Mouse (Mus musculus): ENCODE data around the gene Tenm4. TPM values are rescaled to one million over a fixed set of nuclear protein-coding genes. Genes with fewer than 3 reads are reported as not detected.

Gene Tenm4
- total and polyA plus RNA-seq, 2 experiments = 0.09 to 0.11 TPM

- 75% methylated on average over 6 of the region's 6 CpGs for WGBS
- Histone ChIP-seq H3K9ac (ENCODE audit: low read depth, low read length) (no peak overlapping the region), H3K27ac (replicated peaks; ENCODE audit: insufficient read depth, low read depth, low read length) (no peak overlapping the region), H3K27me3 (ENCODE audit: control insufficient read depth, insufficient read depth, low read length) (no peaks in the 10 kb centered on the region), H3K4me3 (ENCODE audit: insufficient read depth, low read depth, low read length) (no peak overlapping the region), H3K79me2 (ENCODE audit: control insufficient read depth, insufficient read depth, low read length) (no peaks in the 10 kb centered on the region), H3K4me1 (ENCODE audit: control insufficient read depth, insufficient read depth, low read length) (no peaks in the 10 kb centered on the region), H3K36me3 (ENCODE audit: control insufficient read depth, insufficient read depth, low read length) (no peaks in the 10 kb centered on the region)
- no peak for DNase-seq (ENCODE audit: extremely low read depth, low read depth, low spot score)
- no peak for TF ChIP-seq CTCF (IDR thresholded peaks at IDR 0.05; ENCODE audit: low read depth, low read length)
- no peak for TF ChIP-seq POLR2A (IDR thresholded peaks at IDR 0.05; ENCODE audit: extremely low read depth, insufficient read depth, low read length)
These were observed 96.2 kb downstream of the Tenm4 start for GRCm38 (mm10) chr7:96267266-96267665.

- 78% methylated on average over 4 of the region's 4 CpGs for WGBS
- no peak for DNase-seq (ENCODE audit: extremely low read depth, low read depth, low spot score)
- Histone ChIP-seq H3K4me3 (ENCODE audit: insufficient read depth, low read depth, low read length) (no peak overlapping the region), H3K36me3 (ENCODE audit: control insufficient read depth, insufficient read depth, low read length) (no peaks in the 10 kb centered on the region), H3K4me1 (ENCODE audit: control insufficient read depth, insufficient read depth, low read length) (no peaks in the 10 kb centered on the region), H3K27me3 (ENCODE audit: control insufficient read depth, insufficient read depth, low read length) (no peaks in the 10 kb centered on the region), H3K27ac (replicated peaks; ENCODE audit: insufficient read depth, low read depth, low read length) (no peak overlapping the region), H3K79me2 (ENCODE audit: control insufficient read depth, insufficient read depth, low read length) (no peaks in the 10 kb centered on the region), H3K9ac (ENCODE audit: low read depth, low read length) (no peak overlapping the region)
- TF ChIP-seq CTCF (IDR thresholded peaks at IDR 0.05; ENCODE audit: low read depth, low read length) (no peak), POLR2A (IDR thresholded peaks at IDR 0.05; ENCODE audit: extremely low read depth, insufficient read depth, low read length) (no peak)
These were observed 99.6 kb downstream of the Tenm4 start for GRCm38 (mm10) chr7:96270684-96271083.

GRCm38 (mm10) chr7:96272068-96272467 lies 101.0 kb downstream of the Tenm4 start:
- Histone ChIP-seq H3K9ac (ENCODE audit: low read depth, low read length) (no peak overlapping the region), H3K79me2 (ENCODE audit: control insufficient read depth, insufficient read depth, low read length) (no peaks in the 10 kb centered on the region), H3K27me3 (ENCODE audit: control insufficient read depth, insufficient read depth, low read length) (no peaks in the 10 kb centered on the region), H3K4me1 (ENCODE audit: control insufficient read depth, insufficient read depth, low read length) (no peaks in the 10 kb centered on the region), H3K36me3 (ENCODE audit: control insufficient read depth, insufficient read depth, low read length) (no peaks in the 10 kb centered on the region), H3K27ac (replicated peaks; ENCODE audit: insufficient read depth, low read depth, low read length) (no peak overlapping the region), H3K4me3 (ENCODE audit: insufficient read depth, low read depth, low read length) (no peak overlapping the region)
- TF ChIP-seq CTCF (IDR thresholded peaks at IDR 0.05; ENCODE audit: low read depth, low read length) (no peak), POLR2A (IDR thresholded peaks at IDR 0.05; ENCODE audit: extremely low read depth, insufficient read depth, low read length) (no peak)
- WGBS = 72% methylated on average over 3 of the region's 3 CpGs
- no peak for DNase-seq (ENCODE audit: extremely low read depth, low read depth, low spot score)

- Histone ChIP-seq H3K36me3 (ENCODE audit: control insufficient read depth, insufficient read depth, low read length) (no peaks in the 10 kb centered on the region), H3K27me3 (ENCODE audit: control insufficient read depth, insufficient read depth, low read length) (no peaks in the 10 kb centered on the region), H3K79me2 (ENCODE audit: control insufficient read depth, insufficient read depth, low read length) (no peaks in the 10 kb centered on the region), H3K4me3 (ENCODE audit: insufficient read depth, low read depth, low read length) (no peak overlapping the region), H3K4me1 (ENCODE audit: control insufficient read depth, insufficient read depth, low read length) (no peaks in the 10 kb centered on the region), H3K27ac (replicated peaks; ENCODE audit: insufficient read depth, low read depth, low read length) (no peak overlapping the region), H3K9ac (ENCODE audit: low read depth, low read length) (no peak overlapping the region)
- TF ChIP-seq POLR2A (IDR thresholded peaks at IDR 0.05; ENCODE audit: extremely low read depth, insufficient read depth, low read length) = no peak
- no peak for TF ChIP-seq CTCF (IDR thresholded peaks at IDR 0.05; ENCODE audit: low read depth, low read length)
- WGBS = 89% methylated on average over 2 of the region's 2 CpGs
- no peak for DNase-seq (ENCODE audit: extremely low read depth, low read depth, low spot score)
These were observed 103.4 kb downstream of the Tenm4 start for GRCm38 (mm10) chr7:96274486-96274885.

DNA sequence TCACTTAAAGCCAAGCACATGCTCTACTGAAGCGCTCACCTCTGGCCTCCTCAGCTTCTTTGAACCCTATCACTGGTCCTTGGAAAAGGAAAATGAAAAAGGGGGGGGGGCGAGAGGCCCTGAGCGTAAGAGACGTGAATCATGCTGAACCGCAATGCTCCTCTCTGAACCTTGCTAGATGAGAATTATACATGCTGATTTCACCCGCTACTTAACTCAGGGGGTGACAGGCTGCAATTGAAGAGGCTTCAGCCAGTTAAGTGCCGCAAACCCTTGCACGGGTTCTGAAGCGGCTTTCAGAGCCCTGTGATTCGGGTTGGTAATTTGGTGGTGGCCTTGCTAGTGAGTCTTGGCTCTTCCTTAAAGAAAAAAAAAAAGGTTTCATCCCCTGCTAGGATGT lies 106.5 kb downstream of the Tenm4 start:
- Histone ChIP-seq H3K79me2 (ENCODE audit: control insufficient read depth, insufficient read depth, low read length) (no peaks in the 10 kb centered on the region), H3K9ac (ENCODE audit: low read depth, low read length) (no peak overlapping the region), H3K27me3 (ENCODE audit: control insufficient read depth, insufficient read depth, low read length) (no peaks in the 10 kb centered on the region), H3K36me3 (ENCODE audit: control insufficient read depth, insufficient read depth, low read length) (no peaks in the 10 kb centered on the region), H3K27ac (replicated peaks; ENCODE audit: insufficient read depth, low read depth, low read length) (no peak overlapping the region), H3K4me1 (ENCODE audit: control insufficient read depth, insufficient read depth, low read length) (no peaks in the 10 kb centered on the region), H3K4me3 (ENCODE audit: insufficient read depth, low read depth, low read length) (no peak overlapping the region)
- DNase-seq (ENCODE audit: extremely low read depth, low read depth, low spot score) = no peak
- 89% methylated on average over 10 of the region's 10 CpGs for WGBS
- TF ChIP-seq POLR2A (IDR thresholded peaks at IDR 0.05; ENCODE audit: extremely low read depth, insufficient read depth, low read length) = no peak
- TF ChIP-seq CTCF (IDR thresholded peaks at IDR 0.05; ENCODE audit: low read depth, low read length) = no peak

GRCm38 (mm10) chr7:96278378-96278777 lies 107.3 kb downstream of the Tenm4 start:
- no peak overlapping the region for H3K9ac ChIP-seq (ENCODE audit: low read depth, low read length)
- no peak for DNase-seq (ENCODE audit: extremely low read depth, low read depth, low spot score)
- no peak overlapping the region for H3K4me3 ChIP-seq (ENCODE audit: insufficient read depth, low read depth, low read length)
- no peaks in the 10 kb centered on the region for H3K27me3 ChIP-seq (ENCODE audit: control insufficient read depth, insufficient read depth, low read length)
- 81% methylated on average over 11 of the region's 11 CpGs for WGBS
- H3K27ac ChIP-seq (replicated peaks; ENCODE audit: insufficient read depth, low read depth, low read length) = no peak overlapping the region
- no peaks in the 10 kb centered on the region for H3K36me3 ChIP-seq (ENCODE audit: control insufficient read depth, insufficient read depth, low read length)
- no peaks in the 10 kb centered on the region for H3K79me2 ChIP-seq (ENCODE audit: control insufficient read depth, insufficient read depth, low read length)
- TF ChIP-seq POLR2A (IDR thresholded peaks at IDR 0.05; ENCODE audit: extremely low read depth, insufficient read depth, low read length) (no peak), CTCF (IDR thresholded peaks at IDR 0.05; ENCODE audit: low read depth, low read length) (no peak)
- no peaks in the 10 kb centered on the region for H3K4me1 ChIP-seq (ENCODE audit: control insufficient read depth, insufficient read depth, low read length)

Measured in liver, adult 2 months (tissue).